Mouse (Mus musculus): ENCODE results near the gene Mptx1.
"Not testable (repeated sequence)": the region's sequence is repeated elsewhere in the genome, so short reads cannot be mapped to it uniquely, and the experiment has no call there.

Gene Mptx1

DNA sequence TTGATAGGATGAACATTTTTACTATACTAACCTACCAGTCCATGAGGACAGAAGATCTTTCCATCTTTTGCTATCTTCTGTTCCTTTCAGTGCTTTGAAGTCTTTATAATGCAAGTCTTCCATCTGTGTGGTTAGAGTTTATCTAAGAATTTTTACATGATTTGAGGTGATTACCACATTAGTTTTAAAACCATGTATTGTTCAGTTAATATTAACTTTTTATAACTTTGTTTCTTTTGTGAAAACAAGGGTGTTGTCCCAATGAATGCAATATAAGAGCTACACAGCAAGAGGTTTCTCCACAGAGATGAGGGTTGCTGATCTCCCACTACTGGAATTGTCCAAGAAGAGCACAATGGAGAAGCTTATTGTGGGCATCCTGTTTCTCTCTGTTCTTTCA, at the start of gene Mptx1:
Mptx1 (plus strand) TSS at position 301 of the 400 bp plus-strand sequence.
- DNase-seq: no peak

DNA sequence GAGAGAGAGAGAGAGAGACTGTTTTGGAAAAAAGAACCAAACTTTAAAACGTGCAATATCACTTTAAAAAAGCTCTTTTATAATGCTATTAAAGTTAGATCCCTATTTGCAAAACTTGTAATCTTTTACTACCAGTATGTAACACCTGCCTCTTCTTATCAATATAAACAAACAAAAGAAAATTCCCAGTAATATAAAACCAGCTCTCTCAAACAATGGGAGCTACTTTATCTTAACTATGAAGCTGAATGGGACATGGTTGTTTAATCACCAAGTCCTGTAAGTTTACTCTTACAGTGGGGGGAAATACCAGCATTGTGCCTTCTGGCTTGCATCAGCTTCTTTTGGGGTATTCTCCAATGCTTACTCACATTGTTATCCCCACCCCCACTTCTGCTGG, 27.2 kb upstream of the Mptx1 start:
- no peak for DNase-seq

DNA sequence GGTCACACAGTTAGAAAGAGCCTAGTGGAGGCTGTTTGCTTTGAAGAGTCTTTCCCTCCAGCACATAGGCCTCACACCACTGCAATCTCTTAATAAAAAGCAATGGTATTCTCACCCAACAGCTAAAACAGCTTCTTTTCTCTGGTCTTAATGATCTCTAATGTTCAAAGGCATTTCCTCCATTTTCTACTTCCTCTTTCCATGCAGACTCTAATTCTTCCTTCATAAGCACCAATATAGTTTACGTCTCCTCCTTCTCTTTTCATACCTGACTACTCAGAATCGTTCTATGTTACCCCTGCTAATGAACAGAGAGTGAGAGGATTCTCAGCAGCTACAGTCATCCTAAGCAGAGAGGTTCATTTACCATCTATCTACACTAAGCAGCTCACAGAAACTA, 13.0 kb upstream of the Mptx1 start:
- DNase-seq: no peak

DNA sequence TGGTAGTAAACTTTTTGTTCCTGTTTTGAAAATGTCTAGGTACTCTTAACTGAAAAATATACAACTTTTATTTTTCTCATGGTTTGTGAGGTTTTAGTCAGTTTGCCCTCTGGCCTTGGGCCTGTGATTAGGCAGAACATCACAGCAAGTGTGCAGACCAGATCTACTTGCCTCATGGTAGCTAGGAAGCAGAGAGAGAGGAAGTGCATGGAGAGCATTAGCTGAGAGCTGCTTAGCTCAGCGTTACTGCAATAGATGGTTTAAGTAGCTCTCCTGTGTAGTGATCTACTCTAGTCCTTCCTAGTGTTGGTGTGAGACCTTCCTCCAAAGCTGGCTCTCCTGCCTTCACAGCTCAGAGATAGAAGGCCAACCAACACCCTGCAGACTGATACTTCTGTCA, 23.3 kb downstream of the Mptx1 start:
- not testable (repeated sequence) for DNase-seq

DNA sequence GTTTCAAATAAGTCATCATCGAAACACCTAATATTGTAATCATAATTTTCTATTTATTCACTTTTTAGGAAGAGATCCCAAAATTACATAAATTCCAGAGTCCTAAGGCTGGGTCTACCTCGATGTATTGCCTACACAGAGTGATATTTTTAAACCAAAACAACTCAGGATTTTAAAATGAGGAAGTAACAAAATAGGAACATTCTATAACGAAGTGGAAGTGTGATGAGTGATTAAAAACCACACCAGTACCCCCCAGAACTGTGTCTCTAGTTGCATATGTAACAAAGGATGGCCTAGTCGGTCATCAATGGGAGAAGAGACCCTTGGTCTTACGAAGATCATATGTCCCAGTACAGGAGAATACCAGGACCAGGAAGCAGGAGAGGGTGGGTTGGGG, 24.3 kb downstream of the Mptx1 start:
- DNase-seq: no peak

DNA sequence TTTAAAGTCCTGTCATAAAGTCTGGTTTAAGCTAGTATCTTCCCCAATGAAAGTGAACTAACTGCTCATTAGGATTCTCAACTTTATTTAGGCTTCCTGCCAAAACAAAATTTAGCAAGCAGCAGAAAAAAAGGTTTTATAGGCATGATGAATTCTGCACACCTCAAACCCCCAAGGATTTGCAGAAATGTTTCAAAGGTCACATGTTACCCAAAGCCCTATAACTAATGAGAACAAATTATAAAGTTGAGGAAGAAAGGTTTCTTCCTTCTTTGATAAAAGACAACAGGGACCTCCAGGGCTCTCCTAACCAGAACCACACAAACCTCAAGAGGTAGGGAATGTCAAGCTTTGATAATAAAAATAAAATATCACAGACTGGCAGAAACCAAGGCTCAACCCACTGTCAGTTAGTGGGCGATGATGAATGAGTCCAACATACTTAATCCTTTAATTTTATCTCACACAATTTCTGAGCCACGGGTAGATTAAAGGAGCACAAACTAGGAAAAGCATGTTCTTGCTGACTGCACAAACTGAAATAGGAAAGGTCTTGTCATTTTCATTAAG, 34.6 kb downstream of the Mptx1 start, which contains the start of gene Olfr417:
Olfr417 (plus strand) TSS at position 241 of the 570 bp plus-strand sequence.
- no peak for DNase-seq

DNA sequence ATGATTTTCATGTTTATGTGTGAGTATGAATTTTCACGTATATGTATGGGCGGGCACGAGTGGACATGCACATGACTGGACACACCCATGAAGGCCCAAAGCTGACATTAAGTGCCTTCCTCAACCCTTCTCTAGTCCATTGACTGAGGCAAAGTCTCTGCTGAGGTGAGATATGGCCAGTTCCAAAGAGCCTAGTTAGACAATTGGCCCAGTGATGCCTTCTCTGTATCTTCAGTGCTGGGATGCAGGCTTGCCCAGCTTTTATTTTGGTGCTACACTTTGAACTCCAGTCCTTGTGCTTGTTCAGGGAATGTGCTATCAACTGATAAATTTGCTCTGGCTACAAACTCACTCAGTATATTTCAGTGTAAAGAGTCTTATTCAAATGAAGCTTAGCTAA, 43.5 kb downstream of the Mptx1 start:
- no peak for DNase-seq
